Mouse (Mus musculus) liver, adult 2 months (tissue): ENCODE results near the gene Parvg.

Source experiments
- CTCF ChIP-seq: fragments of 200-500 bp; IDR thresholded peaks from 2 replicates; pipeline ENCODE4 v1.5.1; 2011; ENCODE audit warnings: low read depth, low read length, control low read depth
- POLR2A ChIP-seq: fragments of 200-500 bp; IDR thresholded peaks from 2 replicates; pipeline ENCODE4 v1.6.1; 2011; ENCODE audit warnings: low read length, control low read depth; ENCODE audit not compliant: insufficient read depth; ENCODE audit errors: extremely low read depth

DNA sequence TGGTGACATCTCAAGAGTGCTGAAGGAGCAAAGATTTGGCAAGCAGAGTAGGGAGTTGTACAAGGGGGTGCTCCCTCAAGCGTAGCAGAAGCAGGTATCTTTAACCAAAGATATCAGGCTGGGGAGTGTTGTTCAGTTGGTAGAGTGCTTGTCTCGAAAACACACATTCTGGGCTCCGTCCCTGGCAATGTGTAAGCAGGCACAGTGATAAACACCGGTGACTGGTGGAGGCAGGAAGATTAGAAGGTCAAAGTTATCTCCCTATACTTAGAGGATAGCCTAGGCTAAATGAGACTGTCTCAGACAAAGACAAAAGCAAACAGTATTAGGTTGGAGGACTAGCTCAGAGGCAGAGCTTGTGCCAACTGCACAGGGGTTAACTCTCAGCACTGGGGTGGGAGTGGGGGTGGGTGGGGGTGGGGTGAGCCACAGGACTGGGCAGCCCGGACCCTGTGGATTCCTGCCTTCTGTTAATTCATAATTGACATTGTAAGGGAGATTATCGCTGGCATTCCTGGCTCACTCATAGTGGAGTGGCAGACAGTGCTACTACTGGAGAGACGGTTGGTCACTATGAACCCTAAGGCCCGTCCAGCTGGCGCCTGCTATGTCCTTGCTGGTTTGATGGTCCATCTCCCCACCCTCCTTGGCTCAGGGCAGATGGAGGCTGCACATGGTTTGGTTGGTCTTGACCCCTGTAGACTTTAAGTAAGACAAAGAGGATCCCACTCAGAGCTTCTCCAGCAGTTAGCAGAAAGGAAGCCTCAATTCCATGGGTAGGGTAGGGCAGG lies 12.3 kb upstream of the Parvg start:
- TF ChIP-seq CTCF (no peak), POLR2A (no peak)
